Mouse (Mus musculus) ES-E14 (cell line): ENCODE measurements around the gene Flywch2. TPM values are rescaled to one million over a fixed set of nuclear protein-coding genes. Genes with fewer than 3 reads are reported as not detected.

Experiments
- DNase-seq: peaks from one replicate; pipeline ENCODE4 v3.0.0-alpha.2; 2013; ENCODE audit warnings: low read depth, low spot score
- H3K27ac ChIP-seq: 2 replicates; pipeline ENCODE4 v1.5.1; 2012; ENCODE audit warnings: low read depth, mild to moderate bottlenecking, low read length, moderate library complexity, mixed read lengths; ENCODE audit not compliant: poor library complexity, insufficient read depth, severe bottlenecking
- H3K36me3 ChIP-seq: 2 replicates; pipeline ENCODE4 v1.6.1; 2012; ENCODE audit warnings: mild to moderate bottlenecking, low read length, moderate library complexity, mixed read lengths; ENCODE audit not compliant: control insufficient read depth, poor library complexity, insufficient read depth, severe bottlenecking
- H3K4me1 ChIP-seq, 2 experiments: fragments of 150-350 bp in 1 of 2; sonication (generic) in 1 of 2; 2 replicates each; pipeline ENCODE4 v1.6.1; 2012; ENCODE audit warnings: low read length in 2 of 2, mild to moderate bottlenecking in 1 of 2, mixed read lengths in 1 of 2; ENCODE audit not compliant: control insufficient read depth in 2 of 2, insufficient read depth in 2 of 2, poor library complexity in 1 of 2
- H3K4me3 ChIP-seq, 2 experiments: fragments of 150-350 bp in 1 of 2; sonication (generic) in 1 of 2; 2 replicates each; pipeline ENCODE4 v1.5.1; 2012; ENCODE audit warnings: low read length in 2 of 2, low read depth in 1 of 2, mild to moderate bottlenecking in 1 of 2, mixed read lengths in 1 of 2; ENCODE audit not compliant: insufficient read depth in 1 of 2, poor library complexity in 1 of 2, severe bottlenecking in 1 of 2
- H3K9ac ChIP-seq: 2 replicates; pipeline ENCODE4 v1.6.1; 2012; ENCODE audit warnings: low read depth, mild to moderate bottlenecking, low read length, mixed read lengths; ENCODE audit not compliant: poor library complexity, insufficient read depth, severe bottlenecking
- H3K9me3 ChIP-seq: fragments of 150-350 bp; sonication (generic); 2 replicates; pipeline ENCODE4 v1.6.1; 2012; ENCODE audit warnings: low read depth, mild to moderate bottlenecking, low read length; ENCODE audit not compliant: control insufficient read depth, insufficient read depth
- CHD2 ChIP-seq: IDR thresholded peaks from 2 replicates; pipeline ENCODE4 v1.6.1; 2014; ENCODE audit warnings: mild to moderate bottlenecking, low read depth, low read length, inconsistent platforms
- HCFC1 ChIP-seq: IDR thresholded peaks from 2 replicates; pipeline ENCODE4 v1.6.1; 2012; ENCODE audit warnings: low read length, inconsistent platforms, borderline replicate concordance; ENCODE audit not compliant: insufficient read depth
- MAFK ChIP-seq: IDR thresholded peaks from 2 replicates; pipeline ENCODE4 v1.6.1; 2014; ENCODE audit warnings: mild to moderate bottlenecking, low read depth, low read length, inconsistent platforms; ENCODE audit not compliant: insufficient read depth
- ZC3H11A ChIP-seq: IDR thresholded peaks from 2 replicates; pipeline ENCODE4 v1.6.1; 2012; ENCODE audit warnings: low read depth, mild to moderate bottlenecking, inconsistent platforms, low read length, borderline replicate concordance
- ZNF384 ChIP-seq: IDR thresholded peaks from 2 replicates; pipeline ENCODE4 v1.6.1; 2012; ENCODE audit warnings: low read depth, low read length, inconsistent platforms
- in situ Hi-C, 2 experiments: fragments of 600-800 bp; cut with MboI; formaldehyde crosslinking; loops; one replicate each; pipeline ENCODE4 v1.15.1; 2025; ENCODE audit warnings: low sequenced_read_pairs in 2 of 2, inconsistent platforms in 1 of 2; ENCODE audit not compliant: unreplicated experiment in 2 of 2
- total RNA-seq: library from RNA; depleted of rRNA; stranded (reverse); fragments of 300-350 nt; gene quantifications from 2 replicates; pipeline ENCODE4 v1.2.3, GENCODE M21; 2012

Flywch2 gene
- total RNA-seq, 1 experiment, result 8.0 TPM

DNA sequence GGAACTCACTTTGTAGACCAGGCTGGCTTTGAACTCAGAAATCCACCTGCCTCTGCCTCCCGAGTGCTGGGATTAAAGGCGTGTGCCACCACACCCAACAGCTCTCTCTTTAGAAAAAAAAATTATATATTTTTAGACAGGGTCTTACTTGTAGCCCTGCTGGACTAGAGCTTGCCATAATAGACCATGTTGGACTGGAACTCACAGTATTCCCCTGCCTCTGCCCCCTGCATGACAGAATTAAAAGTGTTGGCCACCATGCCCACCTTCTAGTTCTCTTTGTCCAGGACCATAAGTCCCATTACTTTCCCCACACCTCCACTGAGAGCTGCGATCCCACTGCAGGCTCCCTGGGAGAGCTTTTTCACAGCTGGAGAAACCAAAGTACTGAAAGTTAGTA lies 38.4 kb downstream of the Flywch2 start:
- no peaks in the 10 kb centered on the region for H3K9me3 ChIP-seq
- H3K27ac ChIP-seq, result no peak overlapping the region
- H3K36me3 ChIP-seq, result no peaks in the 10 kb centered on the region; the same call in 1 of the 2 replicates
- TF ChIP-seq MAFK (no peak), CHD2 (no peak), HCFC1 (no peak), ZC3H11A (no peak), ZNF384 (no peak)
- H3K9ac ChIP-seq, result no peak overlapping the region
- in situ Hi-C loops, result no loop called here
- peaks cover 0 to 18% of the 10 kb centered on the region in 2 experiments; a peak in 1 of 4 replicates for H3K4me1 ChIP-seq
- no peak for DNase-seq
- no peak overlapping the region for H3K4me3 ChIP-seq

DNA sequence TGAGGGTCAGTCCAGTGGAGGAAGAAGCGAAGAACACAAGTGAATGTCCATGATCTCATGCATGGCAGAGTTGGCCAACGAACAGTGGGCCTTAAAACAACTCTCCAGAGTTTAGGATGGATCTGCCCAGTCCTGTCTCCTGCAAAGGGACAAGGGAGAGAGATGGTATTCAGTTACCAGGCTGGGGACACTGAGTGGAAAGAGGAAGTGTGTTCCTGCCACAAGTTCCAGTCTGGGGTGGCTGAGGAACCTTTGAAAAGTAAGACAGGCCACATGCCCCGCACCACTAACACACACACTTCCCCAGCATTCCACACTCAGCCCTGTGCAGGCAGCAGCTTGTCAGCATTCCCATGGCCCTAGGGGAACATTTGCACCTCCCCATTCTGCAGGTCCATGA lies 39.1 kb downstream of the Flywch2 start:
- no peak overlapping the region for H3K9ac ChIP-seq
- DNase-seq, result no peak
- no peak overlapping the region for H3K27ac ChIP-seq
- no peaks in the 10 kb centered on the region; the same call in 1 of the 2 replicates for H3K36me3 ChIP-seq
- TF ChIP-seq MAFK (no peak), ZC3H11A (no peak), ZNF384 (no peak), HCFC1 (no peak), CHD2 (no peak)
- H3K4me1 ChIP-seq, result peaks cover 0 to 20% of the 10 kb centered on the region in 2 experiments; a peak in 1 of 4 replicates
- in situ Hi-C loops, result no loop called here
- H3K4me3 ChIP-seq, result no peak overlapping the region
- no peaks in the 10 kb centered on the region for H3K9me3 ChIP-seq

DNA sequence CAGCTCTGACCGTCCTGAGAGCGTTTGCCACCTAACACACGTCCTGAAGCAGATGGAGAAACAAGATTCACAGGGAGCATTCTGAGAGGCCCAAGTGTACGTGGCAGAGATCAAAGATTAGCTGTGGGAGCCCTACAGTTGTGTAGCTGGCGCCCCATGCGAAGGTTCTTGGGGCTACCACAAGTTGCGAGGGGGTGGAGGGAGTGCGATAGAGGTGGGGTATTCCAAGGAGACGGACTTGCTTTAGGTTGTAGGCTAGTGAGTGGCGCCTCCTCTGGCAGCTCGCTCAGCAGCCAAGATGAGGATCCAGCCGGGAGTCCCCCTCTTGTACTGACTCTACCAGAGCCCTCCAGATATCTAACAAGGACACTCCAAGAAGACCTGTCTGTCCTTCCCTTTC lies 39.6 kb downstream of the Flywch2 start:
- H3K36me3 ChIP-seq, result no peaks in the 10 kb centered on the region
- H3K9me3 ChIP-seq, result no peaks in the 10 kb centered on the region
- peaks cover 0 to 20% of the 10 kb centered on the region in 2 experiments; a peak in 1 of 4 replicates for H3K4me1 ChIP-seq
- H3K27ac ChIP-seq, result no peak overlapping the region
- in situ Hi-C loops, result no loop called here
- peak overlapping the region; percentile 64 for H3K4me3 ChIP-seq
- H3K9ac ChIP-seq, result peak overlapping the region; percentile 10; the same call in 1 of the 2 replicates
- DNase-seq, result no peak
- no peak for TF ChIP-seq ZNF384
- no peak for TF ChIP-seq CHD2
- no peak for TF ChIP-seq MAFK
- TF ChIP-seq HCFC1, result no peak
- no peak for TF ChIP-seq ZC3H11A

DNA sequence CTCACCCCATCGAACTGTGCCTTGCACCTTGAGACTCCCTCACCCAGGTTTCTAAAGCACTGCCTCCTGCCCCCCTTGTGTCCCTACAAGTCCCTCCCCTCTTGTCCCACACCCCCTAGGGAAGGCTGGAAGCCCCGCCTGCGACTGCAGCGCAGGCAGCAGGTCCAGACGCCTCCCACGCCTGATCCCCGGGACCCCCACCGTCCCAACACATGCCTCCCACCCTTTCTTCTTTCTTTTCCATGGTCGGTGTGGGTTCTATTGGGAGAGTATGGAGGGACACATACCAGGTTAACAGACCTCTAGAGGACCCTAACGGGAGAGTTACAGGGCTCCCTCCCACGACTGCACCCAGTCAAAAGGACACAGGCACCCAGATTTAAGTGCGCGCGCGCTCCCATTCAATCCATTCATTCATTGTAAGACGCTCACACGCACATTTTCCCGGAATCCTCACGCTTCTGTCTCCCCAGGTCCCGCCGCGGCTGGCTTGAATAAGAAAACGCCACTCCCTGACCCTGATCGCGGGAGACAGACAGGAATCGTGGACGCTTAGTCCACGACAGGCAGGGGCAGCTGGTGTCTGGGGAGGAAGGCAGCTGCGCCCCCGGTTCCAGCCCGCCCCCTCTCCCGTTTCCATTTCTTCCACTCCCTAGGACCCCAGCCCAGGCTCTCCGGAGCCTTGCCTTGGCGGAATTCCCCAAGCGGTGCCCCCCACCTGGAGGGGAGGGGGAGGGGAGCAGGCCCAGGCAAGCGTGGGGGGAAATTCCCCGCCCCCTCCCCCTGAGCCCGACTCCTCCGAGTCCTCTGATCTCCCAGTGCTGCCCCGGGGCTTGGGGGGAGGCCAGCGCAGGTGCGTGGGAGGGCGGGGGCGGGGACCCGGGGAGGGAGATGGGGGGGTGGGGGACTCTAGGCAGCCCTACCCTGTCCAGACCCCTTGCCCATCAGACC lies 40.3 kb downstream of the Flywch2 start, which contains the start of gene Kremen2:
TSS of gene Kremen2 (minus strand) at position 533 of the 951 bp plus-strand sequence.
- no peak for DNase-seq
- in situ Hi-C loops, result no loop called here
- H3K27ac ChIP-seq, result no peak within 1 kb of the TSS

More for the DNA sequence above, 40.3 kb downstream of the Flywch2 start, which contains the start of gene Kremen2:
- TF ChIP-seq HCFC1 (no peak), CHD2 (no peak), MAFK (no peak)
- H3K4me1 ChIP-seq, result peaks cover 0 to 23% of the 10 kb centered on the region in 2 experiments; a peak in 1 of 4 replicates
- H3K4me3 ChIP-seq, result peak within 1 kb of the TSS; percentile 64
- no peaks in the 10 kb centered on the region for H3K36me3 ChIP-seq
- H3K9me3 ChIP-seq, result no peaks in the 10 kb centered on the region
- peak within 1 kb of the TSS; percentile 48 for H3K9ac ChIP-seq
